Mouse (Mus musculus) MEL (cell line): Measurements from ENCODE around the gene Rab42.
"Not testable (repeated sequence)": the region's sequence is repeated elsewhere in the genome, so short reads cannot be mapped to it uniquely, and the experiment has no call there.

Experiments used
- CHD2 ChIP-seq: IDR thresholded peaks from 2 replicates; pipeline ENCODE4 v1.6.1; 2011; ENCODE audit warnings: low read length, improper control_type of control experiment
- CTCF ChIP-seq, 3 experiments: IDR thresholded peaks in 2 of 3; conservative IDR thresholded peaks in 1 of 3; 2 replicates each; pipeline ENCODE4 v1.5.1; 2011 to 2012; ENCODE audit warnings: low read length in 3 of 3, low read depth in 2 of 3, mild to moderate bottlenecking in 2 of 3, improper control_type of control experiment in 1 of 3, inconsistent platforms in 1 of 3, mixed read lengths in 1 of 3, moderate library complexity in 1 of 3; ENCODE audit not compliant: control insufficient read depth in 1 of 3, insufficient read depth in 1 of 3, poor library complexity in 1 of 3, severe bottlenecking in 1 of 3
- MAZ ChIP-seq: IDR thresholded peaks from 2 replicates; pipeline ENCODE4 v1.6.1; 2012; ENCODE audit warnings: low read depth, mild to moderate bottlenecking, inconsistent platforms, low read length, improper control_type of control experiment
- MEF2A ChIP-seq: IDR thresholded peaks from 2 replicates; pipeline ENCODE4 v1.6.1; 2014; ENCODE audit warnings: low read depth, mild to moderate bottlenecking, inconsistent platforms, low read length, improper control_type of control experiment; ENCODE audit not compliant: poor library complexity, insufficient replicate concordance, severe bottlenecking; ENCODE audit errors: extremely low read depth
- MXI1 ChIP-seq: IDR thresholded peaks from 2 replicates; pipeline ENCODE4 v1.6.1; 2011; ENCODE audit warnings: mild to moderate bottlenecking, low read depth, low read length, improper control_type of control experiment
- TAL1 ChIP-seq: IDR thresholded peaks from 2 replicates; pipeline ENCODE4 v1.6.1; 2012; ENCODE audit warnings: mild to moderate bottlenecking, inconsistent platforms, low read length, moderate library complexity, mixed read lengths
- TBP ChIP-seq: IDR thresholded peaks from 2 replicates; pipeline ENCODE4 v1.8.0; 2011; ENCODE audit warnings: low read depth, low read length, improper control_type of control experiment
- USF1 ChIP-seq: IDR thresholded peaks from 2 replicates; pipeline ENCODE4 v1.6.1; 2014; ENCODE audit warnings: low read depth, mild to moderate bottlenecking, inconsistent platforms, low read length, improper control_type of control experiment, moderate library complexity

DNA sequence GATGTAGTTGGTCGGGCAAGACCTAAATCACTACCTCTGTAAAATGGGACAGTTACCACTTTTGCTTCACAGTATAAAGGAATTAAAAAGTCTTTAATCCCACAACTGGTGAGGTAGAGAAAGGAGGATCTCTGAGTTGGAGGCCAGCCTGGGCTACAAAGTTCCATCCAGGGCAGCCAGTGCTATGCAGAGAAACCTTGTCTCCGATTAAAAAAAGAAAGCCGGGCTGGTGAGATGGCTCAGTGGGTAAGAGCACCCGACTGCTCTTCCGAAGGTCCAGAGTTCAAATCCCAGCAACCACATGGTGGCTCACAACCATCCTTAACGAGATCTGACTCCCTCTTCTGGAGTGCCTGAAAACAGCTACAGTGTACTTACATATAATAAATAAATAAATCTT is 299 bp upstream of the Rab42 start:
- not testable (repeated sequence) for TF ChIP-seq CHD2, MXI1, MAZ, MEF2A, USF1, TAL1
- TF ChIP-seq TBP = peak; percentile 91
- peak in 2 of 3 experiments; percentile 6 to 11; a peak in 1 of 6 replicates for TF ChIP-seq CTCF (IDR thresholded peaks at IDR 0.05 in 2 of 3, conservative IDR thresholded peaks at IDR 0.05 in 1 of 3; ENCODE audit: control insufficient read depth in 1 of 3, insufficient read depth in 1 of 3, low read depth in 2 of 3, low read length in 3 of 3, poor library complexity in 1 of 3, severe bottlenecking in 1 of 3)
